Mouse (Mus musculus) liver, embryonic 11.5 days (tissue): ENCODE measurements around the gene Sec24b. TPM values are rescaled to one million over a fixed set of nuclear protein-coding genes. Genes with fewer than 3 reads are reported as not detected.

Experiments
- ATAC-seq: fragments of 200-750 bp; cut with Nextera tagmentation; replicated peaks from 2 replicates; pipeline ENCODE4 v1.8.0; 2017; ENCODE audit warnings: moderate number of reproducible peaks, mild to moderate bottlenecking, moderate TSS enrichment, moderate library complexity; ENCODE audit not compliant: low FRiP score
- DNase-seq: peaks from one replicate; pipeline ENCODE4 v3.0.0-alpha.2; 2017; ENCODE audit warnings: low spot score
- H3K27ac ChIP-seq: fragments of 300-500 bp; sonication (generic); 2 replicates; pipeline ENCODE4 v1.5.1; 2014; ENCODE audit warnings: mild to moderate bottlenecking, low read depth, low read length, control low read depth
- H3K27me3 ChIP-seq: fragments of 300-500 bp; sonication (generic); replicated peaks from 2 replicates; pipeline ENCODE4 v1.6.1; 2014; ENCODE audit warnings: low read length, mixed read lengths; ENCODE audit not compliant: control insufficient read depth, insufficient read depth
- H3K36me3 ChIP-seq: fragments of 300-500 bp; sonication (generic); 2 replicates; pipeline ENCODE4 v1.6.1; 2014; ENCODE audit warnings: mild to moderate bottlenecking, low read length, moderate library complexity, mixed read lengths; ENCODE audit not compliant: control insufficient read depth, insufficient read depth
- H3K4me1 ChIP-seq: fragments of 300-500 bp; sonication (generic); replicated peaks from 2 replicates; pipeline ENCODE4 v1.6.1; 2014; ENCODE audit warnings: low read length, mixed read lengths; ENCODE audit not compliant: control insufficient read depth, insufficient read depth
- H3K4me2 ChIP-seq: fragments of 300-500 bp; sonication (generic); 2 replicates; pipeline ENCODE4 v1.6.1; 2014; ENCODE audit warnings: mild to moderate bottlenecking, control low read depth, moderate library complexity
- H3K4me3 ChIP-seq: fragments of 300-500 bp; sonication (generic); 2 replicates; pipeline ENCODE4 v1.5.1; 2014; ENCODE audit warnings: low read depth, low read length, control low read depth
- H3K9ac ChIP-seq: fragments of 300-500 bp; sonication (generic); 2 replicates; pipeline ENCODE4 v1.6.1; 2014; ENCODE audit warnings: low read depth, low read length, control low read depth
- H3K9me3 ChIP-seq: fragments of 300-500 bp; sonication (generic); 2 replicates; pipeline ENCODE4 v1.6.1; 2016; ENCODE audit warnings: low read length, inconsistent platforms, mixed read lengths; ENCODE audit not compliant: control insufficient read depth
- WGBS: fragments of 180-500 bp; shearing (Covaris S2); extraction: QIAGEN DNeasy Blood & Tissue Kit; methylation state at CpG from one replicate; pipeline ENCODE4 v1.1.7; 2014; 5-methylcytosine and 5-hydroxymethylcytosine counted together
- polyA plus RNA-seq: library from polyadenylated mRNA; unstranded; fragments of >200 nt; fragmentation: Nextera tagmentation; extraction: Ambion mirVana; gene quantifications from 2 replicates; pipeline ENCODE4 v1.2.1, GENCODE M21; 2014

The Sec24b gene
- polyA plus RNA-seq, 1 experiment from 2014 or later = 26.7 TPM

GRCm38 (mm10) chr3:130052116-130052515 lies 9.2 kb downstream of the Sec24b start:
- ATAC-seq = no peak
- H3K4me2 ChIP-seq = no peak overlapping the region

GRCm38 (mm10) chr3:130040711-130041110 lies 20.6 kb downstream of the Sec24b start:
- H3K27ac ChIP-seq = no peak overlapping the region
- no peak for ATAC-seq

More at GRCm38 (mm10) chr3:130052116-130052515, 9.2 kb downstream of the Sec24b start:
- no peaks in the 10 kb centered on the region for H3K27me3 ChIP-seq
- DNase-seq = no peak
- H3K9ac ChIP-seq = no peak overlapping the region
- no peaks in the 10 kb centered on the region for H3K9me3 ChIP-seq
- H3K27ac ChIP-seq = no peak overlapping the region
- peaks cover 3% of the 10 kb centered on the region for H3K4me1 ChIP-seq
- no peak overlapping the region for H3K4me3 ChIP-seq
- 0 out of 2 replicates have a peak, but pooled peaks cover 3% of the 10 kb centered on the region for H3K36me3 ChIP-seq
- WGBS = 91% methylated on average over 8 of the region's 8 CpGs

GRCm38 (mm10) chr3:130040017-130040416 lies 21.3 kb downstream of the Sec24b start:
- no peak overlapping the region for H3K4me3 ChIP-seq
- no peak overlapping the region for H3K27ac ChIP-seq
- 69% methylated on average over 4 of the region's 4 CpGs for WGBS
- H3K4me1 ChIP-seq = peaks cover 4% of the 10 kb centered on the region; the same call in 1 of the 2 replicates
- H3K27me3 ChIP-seq = no peaks in the 10 kb centered on the region
- DNase-seq (no peak), ATAC-seq (no peak)
- no peak overlapping the region for H3K9ac ChIP-seq
- H3K9me3 ChIP-seq = peaks cover 5% of the 10 kb centered on the region; the same call in 1 of the 2 replicates
- H3K36me3 ChIP-seq = peaks cover 19% of the 10 kb centered on the region; the same call in 1 of the 2 replicates
- no peak overlapping the region for H3K4me2 ChIP-seq

More at GRCm38 (mm10) chr3:130040711-130041110, 20.6 kb downstream of the Sec24b start:
- WGBS = 92% methylated on average over 5 of the region's 5 CpGs
- H3K9me3 ChIP-seq = peaks cover 5% of the 10 kb centered on the region; the same call in 1 of the 2 replicates
- no peak for DNase-seq
- no peaks in the 10 kb centered on the region for H3K27me3 ChIP-seq
- no peak overlapping the region for H3K4me2 ChIP-seq
- no peak overlapping the region for H3K4me3 ChIP-seq
- peaks cover 4% of the 10 kb centered on the region; the same call in 1 of the 2 replicates for H3K4me1 ChIP-seq
- H3K9ac ChIP-seq = no peak overlapping the region
- peaks cover 16% of the 10 kb centered on the region; the same call in 1 of the 2 replicates for H3K36me3 ChIP-seq

GRCm38 (mm10) chr3:130028741-130029140 lies 32.6 kb downstream of the Sec24b start:
- Histone ChIP-seq H3K9ac (no peak overlapping the region), H3K4me1 (no peaks in the 10 kb centered on the region), H3K27ac (no peak overlapping the region), H3K9me3 (no peaks in the 10 kb centered on the region), H3K4me3 (no peak overlapping the region), H3K36me3 (peaks cover 9% of the 10 kb centered on the region), H3K27me3 (no peaks in the 10 kb centered on the region), H3K4me2 (no peak overlapping the region)
- 91% methylated on average over 5 of the region's 5 CpGs for WGBS
- DNase-seq (no peak), ATAC-seq (no peak)

- ATAC-seq (no peak), DNase-seq (no peak)
- H3K9ac ChIP-seq = no peak overlapping the region
- no peaks in the 10 kb centered on the region for H3K27me3 ChIP-seq
- no peaks in the 10 kb centered on the region for H3K4me1 ChIP-seq
- no peak overlapping the region for H3K4me3 ChIP-seq
- WGBS = 99% methylated on average over 10 of the region's 10 CpGs
- H3K9me3 ChIP-seq = no peaks in the 10 kb centered on the region
- H3K36me3 ChIP-seq = peaks cover 9% of the 10 kb centered on the region
- no peak overlapping the region for H3K27ac ChIP-seq
- H3K4me2 ChIP-seq = no peak overlapping the region
Observed at GRCm38 (mm10) chr3:130026181-130026580, 35.2 kb downstream of the Sec24b start.

GRCm38 (mm10) chr3:130025556-130025955 lies 35.8 kb downstream of the Sec24b start:
- H3K36me3 ChIP-seq = peaks cover 9% of the 10 kb centered on the region
- H3K9ac ChIP-seq = no peak overlapping the region
- H3K27ac ChIP-seq = no peak overlapping the region
- no peak overlapping the region for H3K4me2 ChIP-seq
- ATAC-seq (no peak), DNase-seq (no peak)
- H3K4me1 ChIP-seq = no peaks in the 10 kb centered on the region
- WGBS = 91% methylated on average over 8 of the region's 8 CpGs
- H3K27me3 ChIP-seq = no peaks in the 10 kb centered on the region
- no peaks in the 10 kb centered on the region for H3K9me3 ChIP-seq
- no peak overlapping the region for H3K4me3 ChIP-seq

GRCm38 (mm10) chr3:130012943-130013342 lies 48.4 kb downstream of the Sec24b start:
- no peak overlapping the region for H3K27ac ChIP-seq
- ATAC-seq = no peak

GRCm38 (mm10) chr3:130011236-130011635 lies 50.1 kb downstream of the Sec24b start:
- H3K4me1 ChIP-seq = no peaks in the 10 kb centered on the region
- H3K4me3 ChIP-seq = no peak overlapping the region
- no peaks in the 10 kb centered on the region for H3K9me3 ChIP-seq
- peaks cover 6% of the 10 kb centered on the region for H3K36me3 ChIP-seq
- ATAC-seq (no peak), DNase-seq (no peak)
- H3K9ac ChIP-seq = no peak overlapping the region
- 93% methylated on average over 1 of the region's 1 CpGs for WGBS
- no peak overlapping the region for H3K4me2 ChIP-seq
- no peaks in the 10 kb centered on the region for H3K27me3 ChIP-seq
- H3K27ac ChIP-seq = no peak overlapping the region

More at GRCm38 (mm10) chr3:130012943-130013342, 48.4 kb downstream of the Sec24b start:
- Histone ChIP-seq H3K4me3 (no peak overlapping the region), H3K9me3 (no peaks in the 10 kb centered on the region), H3K4me1 (no peaks in the 10 kb centered on the region), H3K36me3 (peaks cover 3% of the 10 kb centered on the region; the same call in 1 of the 2 replicates), H3K9ac (no peak overlapping the region), H3K4me2 (no peak overlapping the region), H3K27me3 (no peaks in the 10 kb centered on the region)
- DNase-seq = no peak
- 83% methylated on average over 2 of the region's 2 CpGs for WGBS

- Histone ChIP-seq H3K4me3 (no peak overlapping the region), H3K4me2 (no peak overlapping the region), H3K36me3 (peaks cover 30% of the 10 kb centered on the region), H3K27ac (no peak overlapping the region), H3K27me3 (no peaks in the 10 kb centered on the region), H3K4me1 (no peaks in the 10 kb centered on the region), H3K9ac (no peak overlapping the region), H3K9me3 (no peaks in the 10 kb centered on the region)
- WGBS = 90% methylated on average over 7 of the region's 7 CpGs
- ATAC-seq (no peak), DNase-seq (no peak)
Observed at GRCm38 (mm10) chr3:130006141-130006540, 55.2 kb downstream of the Sec24b start.
